Mouse (Mus musculus): Measurements from ENCODE around the gene Gnptg.

GRCm38 (mm10) chr17:25272326-25272725, 32.4 kb upstream of the Gnptg start:
- TF ChIP-seq EP300 (optimal IDR thresholded peaks at IDR 0.05) (no peak), CTCF (IDR thresholded peaks at IDR 0.05; ENCODE audit: low read depth) (no peak)

All from stomach, postnatal 0 days (tissue).